Mouse (Mus musculus) hindbrain, embryonic 14.5 days (tissue): Measurements from ENCODE around the gene Nrsn2. TPM values are rescaled to one million over a fixed set of nuclear protein-coding genes. Genes with fewer than 3 reads are reported as not detected.
A peak's percentile ranks its signal among the peaks of the same experiment; 100 is the strongest.

ENCODE experiments used
- ATAC-seq: fragments of 200-750 bp; cut with Nextera tagmentation; 2 replicates; pipeline ENCODE4 v1.8.0; 2017; ENCODE audit warnings: moderate number of reproducible peaks, mild to moderate bottlenecking, moderate TSS enrichment, moderate library complexity; ENCODE audit not compliant: low FRiP score
- DNase-seq: peaks from one replicate; pipeline ENCODE4 v3.0.0-alpha.2; 2015; ENCODE audit warnings: low spot score
- H3K27ac ChIP-seq: fragments of 300-500 bp; sonication (generic); 2 replicates; pipeline ENCODE4 v1.5.1; 2014; ENCODE audit warnings: mild to moderate bottlenecking, moderate library complexity
- H3K27me3 ChIP-seq: fragments of 300-500 bp; sonication (generic); 2 replicates; pipeline ENCODE4 v1.6.1; 2014; ENCODE audit warnings: mild to moderate bottlenecking, low read length, mixed read lengths; ENCODE audit not compliant: control insufficient read depth, insufficient read depth
- H3K36me3 ChIP-seq: fragments of 300-500 bp; sonication (generic); replicated peaks from 2 replicates; pipeline ENCODE4 v1.6.1; 2014; ENCODE audit not compliant: control insufficient read depth, insufficient read depth
- H3K4me1 ChIP-seq: fragments of 300-500 bp; sonication (generic); replicated peaks from 2 replicates; pipeline ENCODE4 v1.6.1; 2014; ENCODE audit warnings: antibody characterized with exemption, low read length, mixed read lengths; ENCODE audit not compliant: control insufficient read depth, insufficient read depth
- H3K4me2 ChIP-seq: fragments of 300-500 bp; sonication (generic); replicated peaks from 2 replicates; pipeline ENCODE4 v1.6.1; 2014; ENCODE audit warnings: mild to moderate bottlenecking, moderate library complexity
- H3K4me3 ChIP-seq: fragments of 300-500 bp; sonication (generic); replicated peaks from 2 replicates; pipeline ENCODE4 v1.5.1; 2014; ENCODE audit warnings: mild to moderate bottlenecking, low read length
- H3K9ac ChIP-seq: fragments of 300-500 bp; sonication (generic); 2 replicates; pipeline ENCODE4 v1.6.1; 2014
- H3K9me3 ChIP-seq: fragments of 300-500 bp; sonication (generic); 2 replicates; pipeline ENCODE4 v1.6.1; 2016; ENCODE audit warnings: low read length; ENCODE audit not compliant: control insufficient read depth
- WGBS: fragments of 180-500 bp; shearing (Covaris S2); extraction: QIAGEN DNeasy Blood & Tissue Kit; methylation state at CpG from one replicate; pipeline ENCODE4 v1.1.7; 2014; 5-methylcytosine and 5-hydroxymethylcytosine counted together
- polyA plus RNA-seq: library from polyadenylated mRNA; unstranded; fragments of >200 nt; fragmentation: Nextera tagmentation; extraction: Ambion mirVana; gene quantifications from 2 replicates; pipeline ENCODE4 v1.2.1, GENCODE M21; 2014

Gene Nrsn2
- polyA plus RNA-seq, 1 experiment from 2014 or later: 48.0 TPM

DNA sequence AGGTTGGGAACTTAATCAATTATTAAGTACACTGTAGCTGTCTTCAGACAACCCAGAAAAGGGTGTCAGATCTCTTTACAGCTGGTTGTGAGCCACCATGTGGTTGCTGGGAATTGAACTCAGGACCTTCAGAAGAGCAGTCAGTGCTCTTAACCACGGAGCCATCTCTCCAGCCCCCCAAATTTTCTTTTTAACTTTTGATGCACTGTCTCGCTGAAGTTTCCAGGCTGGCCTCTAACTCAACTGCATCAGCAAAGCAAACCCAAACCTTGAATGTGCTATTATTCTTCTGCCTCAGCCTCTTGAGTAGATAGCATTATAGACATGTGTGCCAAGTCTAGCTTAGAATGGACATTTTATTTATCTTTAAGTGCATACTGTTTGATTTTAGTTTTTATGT, 28.7 kb downstream of the Nrsn2 start:
- Histone ChIP-seq H3K27me3 (0 out of 2 replicates have a peak, but pooled peaks cover 6% of the 10 kb centered on the region), H3K9ac (no peak overlapping the region), H3K9me3 (no peaks in the 10 kb centered on the region), H3K4me2 (no peak overlapping the region), H3K36me3 (no peaks in the 10 kb centered on the region), H3K27ac (no peak overlapping the region), H3K4me3 (no peak overlapping the region), H3K4me1 (peaks cover 10% of the 10 kb centered on the region; the same call in 1 of the 2 replicates)
- DNase-seq (no peak), ATAC-seq (no peak)
- WGBS: 71% methylated on average over 2 of the region's 2 CpGs

GRCm38 (mm10) chr2:152346776-152347465, 29.5 kb downstream of the Nrsn2 start:
- Histone ChIP-seq H3K27me3 (0 out of 2 replicates have a peak, but pooled peaks cover 6% of the 10 kb centered on the region), H3K4me2 (no peak overlapping the region), H3K9me3 (no peaks in the 10 kb centered on the region), H3K36me3 (no peaks in the 10 kb centered on the region), H3K9ac (no peak overlapping the region), H3K4me3 (no peak overlapping the region), H3K27ac (no peak overlapping the region), H3K4me1 (peaks cover 11% of the 10 kb centered on the region; the same call in 1 of the 2 replicates)
- WGBS: 46% methylated on average over 9 of the region's 9 CpGs
- ATAC-seq: no peak
- no peak for DNase-seq

DNA sequence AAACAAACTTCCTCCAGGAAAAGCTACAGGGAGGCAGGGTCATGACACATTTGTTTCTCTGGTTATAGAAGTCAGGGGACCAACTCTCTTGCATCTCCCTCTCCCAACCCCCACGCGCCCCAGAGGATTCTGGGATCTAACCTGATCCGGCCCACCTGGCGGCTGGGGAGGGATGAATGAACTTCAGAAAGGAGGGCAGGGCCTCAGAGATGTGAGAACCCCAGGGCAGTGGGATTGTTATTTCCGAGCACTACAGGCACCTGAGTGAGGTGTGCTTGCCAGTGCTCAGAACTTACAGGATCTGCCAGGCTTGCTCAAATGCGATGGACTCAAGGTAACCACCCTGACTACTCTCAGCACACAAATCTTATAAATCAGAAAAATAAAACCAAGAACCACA, 31.0 kb downstream of the Nrsn2 start:
- Histone ChIP-seq H3K9me3 (no peaks in the 10 kb centered on the region), H3K4me2 (no peak overlapping the region), H3K27ac (no peak overlapping the region), H3K4me3 (no peak overlapping the region), H3K27me3 (0 out of 2 replicates have a peak, but pooled peaks cover 6% of the 10 kb centered on the region), H3K36me3 (no peaks in the 10 kb centered on the region), H3K9ac (no peak overlapping the region), H3K4me1 (peaks cover 11% of the 10 kb centered on the region; the same call in 1 of the 2 replicates)
- 70% methylated on average over 6 of the region's 6 CpGs for WGBS
- DNase-seq: no peak
- ATAC-seq: no peak

GRCm38 (mm10) chr2:152344909-152345308, 31.5 kb downstream of the Nrsn2 start:
- 67% methylated on average over 5 of the region's 5 CpGs for WGBS
- no peaks in the 10 kb centered on the region for H3K36me3 ChIP-seq
- ATAC-seq (no peak), DNase-seq (no peak)
- no peaks in the 10 kb centered on the region for H3K9me3 ChIP-seq
- H3K4me2 ChIP-seq: no peak overlapping the region
- H3K4me3 ChIP-seq: no peak overlapping the region
- no peak overlapping the region for H3K27ac ChIP-seq
- 0 out of 2 replicates have a peak, but pooled peaks cover 6% of the 10 kb centered on the region for H3K27me3 ChIP-seq
- no peak overlapping the region for H3K9ac ChIP-seq
- peaks cover 11% of the 10 kb centered on the region; the same call in 1 of the 2 replicates for H3K4me1 ChIP-seq

GRCm38 (mm10) chr2:152344361-152344760, 32.1 kb downstream of the Nrsn2 start:
- Histone ChIP-seq H3K4me3 (peak overlapping the region; percentile 42), H3K9ac (peak overlapping the region; percentile 62), H3K36me3 (no peaks in the 10 kb centered on the region), H3K27me3 (0 out of 2 replicates have a peak, but pooled peaks cover 6% of the 10 kb centered on the region), H3K4me1 (peaks cover 11% of the 10 kb centered on the region; the same call in 1 of the 2 replicates), H3K27ac (no peak overlapping the region), H3K9me3 (no peaks in the 10 kb centered on the region), H3K4me2 (peak overlapping the region; percentile 85)
- DNase-seq (no peak), ATAC-seq (peak; percentile 15; the same call in 1 of the 2 replicates)
- 11% methylated on average over 10 of the region's 10 CpGs for WGBS

DNA sequence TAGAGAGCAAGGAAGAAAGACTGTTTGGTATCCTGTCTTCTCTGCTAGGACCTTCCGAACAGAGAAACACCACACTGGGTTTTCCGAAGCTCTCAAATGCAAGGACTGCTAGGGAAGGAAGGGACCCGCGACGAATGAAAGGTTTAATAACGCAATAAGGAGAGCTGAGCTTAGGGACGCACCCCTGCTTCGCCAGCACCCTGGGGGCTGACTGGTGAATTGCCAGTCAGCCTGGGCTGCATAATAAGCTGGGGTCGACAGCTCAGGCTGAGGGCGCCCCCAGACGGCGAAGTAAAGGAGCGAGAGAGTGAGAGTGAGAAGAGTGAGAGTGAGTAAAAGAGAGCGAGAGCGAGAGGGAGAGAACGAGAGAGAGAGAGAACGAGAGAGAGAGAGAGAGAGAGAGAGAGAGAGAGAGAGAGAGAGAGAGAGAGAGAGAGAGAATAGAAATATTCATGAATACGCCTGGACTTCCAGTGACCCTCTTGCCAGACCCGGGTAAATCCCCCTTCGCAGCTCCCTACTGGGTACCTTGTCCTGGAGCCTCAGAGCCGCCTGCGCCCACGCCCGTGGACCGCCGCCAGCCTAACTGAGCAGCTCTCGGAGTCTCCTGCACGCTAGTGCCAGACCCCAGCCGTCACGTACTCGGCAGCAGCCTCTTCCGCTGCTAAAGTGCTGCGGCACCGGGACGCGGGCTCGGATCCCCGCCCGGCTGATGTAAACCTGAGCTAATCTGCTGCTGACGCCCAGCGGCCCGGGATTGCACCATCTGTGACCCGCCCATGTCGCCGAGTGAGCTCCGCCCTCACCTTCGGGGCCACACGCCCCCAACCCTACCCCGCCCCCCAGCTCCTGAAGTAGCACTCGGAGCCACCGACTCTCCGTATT, 32.9 kb downstream of the Nrsn2 start, which contains the start of gene Trib3:
Gene Trib3 (minus strand): TSS at position 704 of the 885 bp plus-strand sequence.
- Histone ChIP-seq H3K27me3 (0 out of 2 replicates have a peak, but pooled peaks cover 6% of the 10 kb centered on the region), H3K4me2 (peak within 1 kb of the TSS; percentile 85), H3K9me3 (no peaks in the 10 kb centered on the region), H3K4me3 (peak within 1 kb of the TSS; percentile 42), H3K4me1 (peaks cover 11% of the 10 kb centered on the region; the same call in 1 of the 2 replicates), H3K27ac (peak within 1 kb of the TSS; percentile 26; the same call in 1 of the 2 replicates), H3K36me3 (no peaks in the 10 kb centered on the region), H3K9ac (peak within 1 kb of the TSS; percentile 62)
- under 1% methylated on average over 52 of the region's 52 CpGs for WGBS
- peak; percentile 85 for ATAC-seq
- peak; percentile 72 for DNase-seq

- no peak for DNase-seq
These were observed 36.7 kb downstream of the Nrsn2 start for GRCm38 (mm10) chr2:152339631-152340179.

DNA sequence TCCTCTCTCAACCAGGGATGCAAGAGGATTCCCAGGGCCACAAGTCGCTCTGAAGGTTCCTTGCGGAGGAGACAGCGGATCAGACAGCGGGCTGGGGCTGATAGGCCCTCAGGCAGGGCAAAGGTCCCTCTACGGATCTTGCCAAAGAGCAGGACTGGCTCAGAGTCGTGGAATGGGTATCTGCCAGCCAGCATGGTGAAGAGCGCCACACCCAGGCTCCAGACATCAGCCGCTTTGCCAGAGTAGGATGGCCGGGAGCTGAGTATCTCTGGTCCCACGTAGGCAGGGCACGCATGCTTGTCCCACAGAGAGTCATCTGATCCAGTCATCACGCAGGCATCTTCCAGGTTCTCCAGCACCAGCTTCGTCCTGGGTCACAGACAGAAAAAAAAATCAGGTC, 38.1 kb downstream of the Nrsn2 start:
- WGBS: 88% methylated on average over 13 of the region's 13 CpGs
- H3K9me3 ChIP-seq: no peaks in the 10 kb centered on the region
- no peaks in the 10 kb centered on the region for H3K36me3 ChIP-seq
- H3K27me3 ChIP-seq: no peaks in the 10 kb centered on the region
- no peak overlapping the region for H3K9ac ChIP-seq
- ATAC-seq: no peak
- H3K4me3 ChIP-seq: no peak overlapping the region
- H3K4me1 ChIP-seq: peaks cover 4% of the 10 kb centered on the region; the same call in 1 of the 2 replicates
- no peak overlapping the region for H3K4me2 ChIP-seq
- no peak overlapping the region for H3K27ac ChIP-seq
- DNase-seq: no peak

More at GRCm38 (mm10) chr2:152339631-152340179, 36.7 kb downstream of the Nrsn2 start:
- 88% methylated on average over 22 of the region's 22 CpGs for WGBS
- H3K4me1 ChIP-seq: peaks cover 11% of the 10 kb centered on the region; the same call in 1 of the 2 replicates
- H3K27me3 ChIP-seq: no peaks in the 10 kb centered on the region
- H3K9me3 ChIP-seq: no peaks in the 10 kb centered on the region
- H3K27ac ChIP-seq: no peak overlapping the region
- H3K4me3 ChIP-seq: no peak overlapping the region
- ATAC-seq: no peak
- no peak overlapping the region for H3K4me2 ChIP-seq
- no peaks in the 10 kb centered on the region for H3K36me3 ChIP-seq
- no peak overlapping the region for H3K9ac ChIP-seq
